Mouse (Mus musculus): ENCODE results near the gene Poldip3. TPM values are rescaled to one million over a fixed set of nuclear protein-coding genes. Genes with fewer than 3 reads are reported as not detected.
A peak's percentile ranks its signal among the peaks of the same experiment; 100 is the strongest.

Gene Poldip3
- polyA plus RNA-seq, 1 experiment from 2014 or later = 75.9 TPM

- no peak overlapping the region for H3K27ac ChIP-seq (ENCODE audit: low read length)
- 56% methylated on average over 13 of the region's 13 CpGs for WGBS
- H3K9me3 ChIP-seq (replicated peaks; ENCODE audit: control insufficient read depth, low read length) = no peaks in the 10 kb centered on the region
- H3K4me2 ChIP-seq (ENCODE audit: low read depth, low read length) = no peak overlapping the region
- no peak overlapping the region for H3K9ac ChIP-seq (ENCODE audit: low read length)
- H3K4me1 ChIP-seq (ENCODE audit: control insufficient read depth, insufficient read depth, low read length) = 0 out of 2 replicates have a peak, but pooled peaks cover 4% of the 10 kb centered on the region
- no peak for ATAC-seq (replicated peaks; ENCODE audit: extremely low read depth, insufficient read depth, low FRiP score)
- peaks cover 12% of the 10 kb centered on the region for H3K27me3 ChIP-seq (ENCODE audit: control insufficient read depth, insufficient read depth, low read length)
- no peak overlapping the region for H3K4me3 ChIP-seq (ENCODE audit: low read length)
- no peaks in the 10 kb centered on the region for H3K36me3 ChIP-seq (ENCODE audit: control insufficient read depth, insufficient read depth)
These were observed 62.4 kb downstream of the Poldip3 start for GRCm38 (mm10) chr15:83086636-83087328.

- Histone ChIP-seq H3K36me3 (ENCODE audit: control insufficient read depth, insufficient read depth) (no peaks in the 10 kb centered on the region), H3K9me3 (replicated peaks; ENCODE audit: control insufficient read depth, low read length) (no peaks in the 10 kb centered on the region), H3K27me3 (ENCODE audit: control insufficient read depth, insufficient read depth, low read length) (peaks cover 12% of the 10 kb centered on the region), H3K4me2 (ENCODE audit: low read depth, low read length) (no peak overlapping the region), H3K4me3 (ENCODE audit: low read length) (no peak overlapping the region), H3K4me1 (ENCODE audit: control insufficient read depth, insufficient read depth, low read length) (0 out of 2 replicates have a peak, but pooled peaks cover 4% of the 10 kb centered on the region), H3K9ac (ENCODE audit: low read length) (no peak overlapping the region), H3K27ac (ENCODE audit: low read length) (no peak overlapping the region)
- no peak for ATAC-seq (replicated peaks; ENCODE audit: extremely low read depth, insufficient read depth, low FRiP score)
- WGBS = 19% methylated on average over 7 of the region's 7 CpGs
These were observed 63.3 kb downstream of the Poldip3 start for GRCm38 (mm10) chr15:83085901-83086300.

GRCm38 (mm10) chr15:83084022-83084640 lies 65.1 kb downstream of the Poldip3 start:
- peak; percentile 58 for ATAC-seq (replicated peaks; ENCODE audit: extremely low read depth, insufficient read depth, low FRiP score)
- WGBS = 57% methylated on average over 13 of the region's 13 CpGs
- H3K4me2 ChIP-seq (ENCODE audit: low read depth, low read length) = no peak overlapping the region

GRCm38 (mm10) chr15:83083530-83083929 lies 65.7 kb downstream of the Poldip3 start:
- no peak overlapping the region for H3K9ac ChIP-seq (ENCODE audit: low read length)
- no peaks in the 10 kb centered on the region for H3K36me3 ChIP-seq (ENCODE audit: control insufficient read depth, insufficient read depth)
- 0 out of 2 replicates have a peak, but pooled peaks cover 2% of the 10 kb centered on the region for H3K4me1 ChIP-seq (ENCODE audit: control insufficient read depth, insufficient read depth, low read length)
- H3K27ac ChIP-seq (ENCODE audit: low read length) = no peak overlapping the region
- ATAC-seq (replicated peaks; ENCODE audit: extremely low read depth, insufficient read depth, low FRiP score) = no peak
- 0 out of 2 replicates have a peak, but pooled peaks cover 2% of the 10 kb centered on the region for H3K27me3 ChIP-seq (ENCODE audit: control insufficient read depth, insufficient read depth, low read length)
- 69% methylated on average over 5 of the region's 5 CpGs for WGBS
- no peaks in the 10 kb centered on the region for H3K9me3 ChIP-seq (replicated peaks; ENCODE audit: control insufficient read depth, low read length)
- no peak overlapping the region for H3K4me2 ChIP-seq (ENCODE audit: low read depth, low read length)
- no peak overlapping the region for H3K4me3 ChIP-seq (ENCODE audit: low read length)

More at GRCm38 (mm10) chr15:83084022-83084640, 65.1 kb downstream of the Poldip3 start:
- no peaks in the 10 kb centered on the region for H3K9me3 ChIP-seq (replicated peaks; ENCODE audit: control insufficient read depth, low read length)
- no peak overlapping the region for H3K27ac ChIP-seq (ENCODE audit: low read length)
- no peak overlapping the region for H3K4me3 ChIP-seq (ENCODE audit: low read length)
- H3K9ac ChIP-seq (ENCODE audit: low read length) = no peak overlapping the region
- peaks cover 5% of the 10 kb centered on the region; the same call in 1 of the 2 replicates for H3K27me3 ChIP-seq (ENCODE audit: control insufficient read depth, insufficient read depth, low read length)
- H3K4me1 ChIP-seq (ENCODE audit: control insufficient read depth, insufficient read depth, low read length) = 0 out of 2 replicates have a peak, but pooled peaks cover 3% of the 10 kb centered on the region
- no peaks in the 10 kb centered on the region for H3K36me3 ChIP-seq (ENCODE audit: control insufficient read depth, insufficient read depth)

Other genes with a start within 250 kb of the Poldip3 start
- 4.0 and 4.4 TPM in 2 replicates for gene Tcf20, start 161.5 kb downstream of the Poldip3 start, polyA plus RNA-seq (2015; fragmentation: Nextera tagmentation; extraction: Ambion mirVana)
- 2.3 and 3.2 TPM in 2 replicates for gene Nfam1, start 116.1 kb downstream of the Poldip3 start, polyA plus RNA-seq (2015; fragmentation: Nextera tagmentation; extraction: Ambion mirVana)
- 77.1 and 80.5 TPM in 2 replicates for gene Serhl, start 59.9 kb downstream of the Poldip3 start, polyA plus RNA-seq (2015; fragmentation: Nextera tagmentation; extraction: Ambion mirVana)
- gene Rrp7a, start 26.6 kb downstream of the Poldip3 start, polyA plus RNA-seq (2015; fragmentation: Nextera tagmentation; extraction: Ambion mirVana) = 43.3 and 47.3 TPM in 2 replicates
- 146 and 155 TPM in 2 replicates for gene Cyb5r3, start 23.2 kb upstream of the Poldip3 start, polyA plus RNA-seq (2015; fragmentation: Nextera tagmentation; extraction: Ambion mirVana)
- 1.3 TPM in 2 replicates for gene A4galt, start 102.4 kb upstream of the Poldip3 start, polyA plus RNA-seq (2015; fragmentation: Nextera tagmentation; extraction: Ambion mirVana)
- 42.0 and 44.6 TPM in 2 replicates for gene Arfgap3, start 200.9 kb upstream of the Poldip3 start, polyA plus RNA-seq (2015; fragmentation: Nextera tagmentation; extraction: Ambion mirVana)